Mouse (Mus musculus): Measurements from ENCODE around the gene Vipr1. TPM values are rescaled to one million over a fixed set of nuclear protein-coding genes. Genes with fewer than 3 reads are reported as not detected.

The Vipr1 gene
- total RNA-seq, 1 experiment: 0.31 TPM

GRCm38 (mm10) chr9:121613192-121613591 lies 29.3 kb upstream of the Vipr1 start:
- H3K9me3 ChIP-seq (ENCODE audit: control insufficient read depth, insufficient read depth, low read depth, low read length): no peaks in the 10 kb centered on the region
- H3K4me1 ChIP-seq (ENCODE audit: control insufficient read depth in 2 of 2, insufficient read depth in 2 of 2, low read length in 2 of 2, poor library complexity in 1 of 2): peaks cover 2 to 11% of the 10 kb centered on the region in 2 experiments; a peak in 3 of 4 replicates
- H3K4me3 ChIP-seq (ENCODE audit: insufficient read depth in 1 of 2, low read depth in 1 of 2, low read length in 2 of 2, poor library complexity in 1 of 2, severe bottlenecking in 1 of 2): no peak overlapping the region
- no peaks in the 10 kb centered on the region for H3K36me3 ChIP-seq (ENCODE audit: control insufficient read depth, insufficient read depth, low read length, poor library complexity, severe bottlenecking)
- H3K27ac ChIP-seq (ENCODE audit: insufficient read depth, low read depth, low read length, poor library complexity, severe bottlenecking): no peak overlapping the region
- no peak for DNase-seq (ENCODE audit: low read depth, low spot score)
- TF ChIP-seq ZC3H11A (IDR thresholded peaks at IDR 0.05; ENCODE audit: borderline replicate concordance, low read depth, low read length): no peak
- TF ChIP-seq HCFC1 (IDR thresholded peaks at IDR 0.05; ENCODE audit: borderline replicate concordance, insufficient read depth, low read length): no peak
- TF ChIP-seq ZNF384 (IDR thresholded peaks at IDR 0.05; ENCODE audit: low read depth, low read length): no peak
- no peak for TF ChIP-seq MAFK (IDR thresholded peaks at IDR 0.05; ENCODE audit: insufficient read depth, low read depth, low read length)
- in situ Hi-C loops (cut with MboI; ENCODE audit: low sequenced_read_pairs in 2 of 2, unreplicated experiment in 2 of 2): no loop called here
- no peak overlapping the region for H3K9ac ChIP-seq (ENCODE audit: insufficient read depth, low read depth, low read length, poor library complexity, severe bottlenecking)

GRCm38 (mm10) chr9:121614241-121614757 lies 28.2 kb upstream of the Vipr1 start:
- H3K36me3 ChIP-seq (ENCODE audit: control insufficient read depth, insufficient read depth, low read length, poor library complexity, severe bottlenecking): no peaks in the 10 kb centered on the region
- no peak overlapping the region for H3K9ac ChIP-seq (ENCODE audit: insufficient read depth, low read depth, low read length, poor library complexity, severe bottlenecking)
- peak overlapping the region; percentile 48; the same call in 1 of the 2 replicates for H3K27ac ChIP-seq (ENCODE audit: insufficient read depth, low read depth, low read length, poor library complexity, severe bottlenecking)
- DNase-seq (ENCODE audit: low read depth, low spot score): peak; percentile 60
- H3K4me3 ChIP-seq (ENCODE audit: insufficient read depth in 1 of 2, low read depth in 1 of 2, low read length in 2 of 2, poor library complexity in 1 of 2, severe bottlenecking in 1 of 2): no peak overlapping the region
- H3K9me3 ChIP-seq (ENCODE audit: control insufficient read depth, insufficient read depth, low read depth, low read length): no peaks in the 10 kb centered on the region
- TF ChIP-seq HCFC1 (IDR thresholded peaks at IDR 0.05; ENCODE audit: borderline replicate concordance, insufficient read depth, low read length) (no peak), MAFK (IDR thresholded peaks at IDR 0.05; ENCODE audit: insufficient read depth, low read depth, low read length) (no peak), ZNF384 (IDR thresholded peaks at IDR 0.05; ENCODE audit: low read depth, low read length) (no peak), ZC3H11A (IDR thresholded peaks at IDR 0.05; ENCODE audit: borderline replicate concordance, low read depth, low read length) (no peak), CHD2 (IDR thresholded peaks at IDR 0.05; ENCODE audit: low read depth, low read length) (no peak)
- H3K4me1 ChIP-seq (ENCODE audit: control insufficient read depth in 2 of 2, insufficient read depth in 2 of 2, low read length in 2 of 2, poor library complexity in 1 of 2): peaks cover 2 to 11% of the 10 kb centered on the region in 2 experiments; a peak in 3 of 4 replicates
- in situ Hi-C loops (cut with MboI; ENCODE audit: low sequenced_read_pairs in 2 of 2, unreplicated experiment in 2 of 2): no loop called here

GRCm38 (mm10) chr9:121616471-121616870 lies 26.0 kb upstream of the Vipr1 start:
- peaks cover 2 to 11% of the 10 kb centered on the region in 2 experiments; a peak in 3 of 4 replicates for H3K4me1 ChIP-seq (ENCODE audit: control insufficient read depth in 2 of 2, insufficient read depth in 2 of 2, low read length in 2 of 2, poor library complexity in 1 of 2)
- no peaks in the 10 kb centered on the region for H3K9me3 ChIP-seq (ENCODE audit: control insufficient read depth, insufficient read depth, low read depth, low read length)
- no peak for DNase-seq (ENCODE audit: low read depth, low spot score)
- peak overlapping the region; percentile 3; the same call in 1 of the 2 replicates for H3K27ac ChIP-seq (ENCODE audit: insufficient read depth, low read depth, low read length, poor library complexity, severe bottlenecking)
- H3K4me3 ChIP-seq (ENCODE audit: insufficient read depth in 1 of 2, low read depth in 1 of 2, low read length in 2 of 2, poor library complexity in 1 of 2, severe bottlenecking in 1 of 2): no peak overlapping the region
- H3K9ac ChIP-seq (ENCODE audit: insufficient read depth, low read depth, low read length, poor library complexity, severe bottlenecking): no peak overlapping the region
- no peaks in the 10 kb centered on the region for H3K36me3 ChIP-seq (ENCODE audit: control insufficient read depth, insufficient read depth, low read length, poor library complexity, severe bottlenecking)
- no peak for TF ChIP-seq ZNF384 (IDR thresholded peaks at IDR 0.05; ENCODE audit: low read depth, low read length)
- no peak for TF ChIP-seq ZC3H11A (IDR thresholded peaks at IDR 0.05; ENCODE audit: borderline replicate concordance, low read depth, low read length)
- TF ChIP-seq HCFC1 (IDR thresholded peaks at IDR 0.05; ENCODE audit: borderline replicate concordance, insufficient read depth, low read length): no peak
- no peak for TF ChIP-seq MAFK (IDR thresholded peaks at IDR 0.05; ENCODE audit: insufficient read depth, low read depth, low read length)
- TF ChIP-seq CHD2 (IDR thresholded peaks at IDR 0.05; ENCODE audit: low read depth, low read length): no peak
- in situ Hi-C loops (cut with MboI; ENCODE audit: low sequenced_read_pairs in 2 of 2, unreplicated experiment in 2 of 2): no loop called here

DNA sequence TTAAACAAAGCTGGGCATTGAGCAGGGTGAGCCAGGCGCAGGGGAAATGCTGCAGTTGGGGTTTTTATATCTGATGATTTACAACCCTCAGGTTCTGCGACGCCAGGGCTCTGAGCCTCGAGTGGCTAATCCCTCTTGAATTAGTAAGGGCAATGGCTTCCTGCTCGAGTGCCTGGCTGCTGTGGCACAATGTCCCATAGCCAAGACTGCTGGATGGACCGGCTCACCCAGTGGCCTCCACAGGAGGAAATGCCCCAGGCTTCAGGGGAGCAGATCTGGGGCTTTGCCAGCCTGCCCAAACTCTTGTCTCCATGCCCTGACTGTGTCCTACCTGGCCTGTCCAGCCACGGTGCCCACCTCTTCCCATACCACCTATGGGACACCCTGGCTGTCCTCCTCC lies 23.1 kb upstream of the Vipr1 start:
- TF ChIP-seq MAFK (IDR thresholded peaks at IDR 0.05; ENCODE audit: insufficient read depth, low read depth, low read length) (no peak), CHD2 (IDR thresholded peaks at IDR 0.05; ENCODE audit: low read depth, low read length) (no peak), ZC3H11A (IDR thresholded peaks at IDR 0.05; ENCODE audit: borderline replicate concordance, low read depth, low read length) (no peak), ZNF384 (IDR thresholded peaks at IDR 0.05; ENCODE audit: low read depth, low read length) (no peak), HCFC1 (IDR thresholded peaks at IDR 0.05; ENCODE audit: borderline replicate concordance, insufficient read depth, low read length) (no peak)
- H3K27ac ChIP-seq (ENCODE audit: insufficient read depth, low read depth, low read length, poor library complexity, severe bottlenecking): no peak overlapping the region
- H3K4me1 ChIP-seq (ENCODE audit: control insufficient read depth in 2 of 2, insufficient read depth in 2 of 2, low read length in 2 of 2, poor library complexity in 1 of 2): peaks cover 0 to 3% of the 10 kb centered on the region in 2 experiments; a peak in 2 of 4 replicates
- no peaks in the 10 kb centered on the region for H3K9me3 ChIP-seq (ENCODE audit: control insufficient read depth, insufficient read depth, low read depth, low read length)
- no peak for DNase-seq (ENCODE audit: low read depth, low spot score)
- in situ Hi-C loops (cut with MboI; ENCODE audit: low sequenced_read_pairs in 2 of 2, unreplicated experiment in 2 of 2): no loop called here
- no peak overlapping the region for H3K4me3 ChIP-seq (ENCODE audit: insufficient read depth in 1 of 2, low read depth in 1 of 2, low read length in 2 of 2, poor library complexity in 1 of 2, severe bottlenecking in 1 of 2)
- H3K9ac ChIP-seq (ENCODE audit: insufficient read depth, low read depth, low read length, poor library complexity, severe bottlenecking): no peak overlapping the region
- H3K36me3 ChIP-seq (ENCODE audit: control insufficient read depth, insufficient read depth, low read length, poor library complexity, severe bottlenecking): no peaks in the 10 kb centered on the region
